Mouse (Mus musculus) thymus, adult 2 months (tissue): Measurements from ENCODE around the gene Slc25a13.

ENCODE experiments used
- CTCF ChIP-seq: fragments of 200-500 bp; IDR thresholded peaks from 2 replicates; pipeline ENCODE4 v1.5.1; 2012; ENCODE audit warnings: mild to moderate bottlenecking, control low read depth, low read length, moderate library complexity, borderline replicate concordance; ENCODE audit not compliant: control insufficient read depth, poor library complexity, insufficient read depth; ENCODE audit errors: extremely low read depth
- POLR2A ChIP-seq: fragments of 200-500 bp; IDR thresholded peaks from 2 replicates; pipeline ENCODE4 v1.6.1; 2012; ENCODE audit warnings: mild to moderate bottlenecking, low read length, control low read depth, moderate library complexity; ENCODE audit not compliant: control insufficient read depth, poor library complexity, insufficient read depth; ENCODE audit errors: extremely low read depth

DNA sequence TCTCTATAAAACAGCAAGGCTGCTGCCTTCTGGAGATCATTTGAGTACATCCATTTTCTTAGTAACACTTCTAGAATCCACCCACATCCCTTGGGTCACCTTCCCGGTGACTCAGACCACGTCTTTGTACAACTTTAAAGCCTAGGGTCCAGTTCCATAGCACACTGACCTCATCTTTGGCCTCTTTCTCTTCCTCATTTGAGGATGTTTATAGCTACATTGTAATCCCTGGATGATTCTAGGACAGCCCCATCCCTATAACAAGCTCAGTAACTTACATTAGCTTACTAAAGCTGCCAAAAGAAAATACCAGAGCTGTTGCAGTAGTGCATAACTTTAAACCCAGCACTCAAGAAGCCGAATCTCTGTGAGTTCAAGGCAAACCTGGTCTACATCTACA is 3.6 kb upstream of the Slc25a13 start:
- TF ChIP-seq POLR2A (no peak), CTCF (no peak)
